Mouse (Mus musculus): Measurements from ENCODE around the gene Ahsa2.
"Not testable (repeated sequence)": the region's sequence is repeated elsewhere in the genome, so short reads cannot be mapped to it uniquely, and the experiment has no call there.

GRCm38 (mm10) chr11:23465862-23466261 is 32.0 kb downstream of the Ahsa2 start:
- not testable (repeated sequence) for TF ChIP-seq CTCF (IDR thresholded peaks at IDR 0.05; ENCODE audit: low read depth, low read length); POLR2A (IDR thresholded peaks at IDR 0.05; ENCODE audit: borderline replicate concordance, low read depth, low read length)
